Mouse (Mus musculus): ENCODE data around the gene Gm10778. TPM values are rescaled to one million over a fixed set of nuclear protein-coding genes. Genes with fewer than 3 reads are reported as not detected.
A peak's percentile ranks its signal among the peaks of the same experiment; 100 is the strongest.
"Not testable (repeated sequence)": the region's sequence is repeated elsewhere in the genome, so short reads cannot be mapped to it uniquely, and the experiment has no call there.

The Gm10778 gene
- polyA plus RNA-seq, 1 experiment = 0.19 TPM

DNA sequence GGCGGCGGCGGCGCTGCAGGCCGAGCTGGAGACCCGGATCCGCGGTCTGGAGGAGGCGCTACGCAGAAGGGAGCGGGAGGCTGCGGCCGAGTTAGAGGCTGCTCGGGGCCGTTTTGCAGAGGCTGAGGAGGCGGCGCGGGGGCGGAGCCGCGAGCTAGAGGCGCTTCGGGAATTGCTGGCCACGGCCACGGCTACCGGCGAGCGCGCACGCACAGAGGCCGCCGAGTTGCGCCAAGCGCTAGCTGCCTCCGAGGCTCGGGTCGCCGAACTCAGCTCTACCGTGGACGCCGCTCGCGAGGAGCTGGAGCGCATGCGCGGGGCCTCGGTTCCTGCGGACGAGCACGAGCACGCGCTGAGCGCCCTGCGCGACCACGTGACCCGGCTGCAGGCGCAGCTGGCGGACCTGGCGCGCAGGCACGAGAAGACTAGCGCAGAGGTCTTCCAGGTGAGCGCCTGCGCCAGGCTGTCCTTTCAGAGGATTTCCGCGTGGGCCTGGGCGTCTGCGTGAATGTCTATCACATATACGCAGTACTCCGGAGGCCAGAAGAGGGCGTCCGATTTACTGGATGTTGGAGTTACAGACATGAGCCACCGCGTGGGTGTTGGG is 5.3 kb upstream of the Gm10778 start:
- H3K4me1 ChIP-seq = peaks cover 54% of the 10 kb centered on the region
- peaks cover 46% of the 10 kb centered on the region for H3K36me3 ChIP-seq (replicated peaks; ENCODE audit: low read length)
- TF ChIP-seq FLI1 (IDR thresholded peaks at IDR 0.05; ENCODE audit: low read length) (no peak), GATA1 (IDR thresholded peaks at IDR 0.05; ENCODE audit: borderline replicate concordance, low read length) (no peak)
- no peaks in the 10 kb centered on the region for H3K9me3 ChIP-seq
- H3K27me3 ChIP-seq (replicated peaks) = no peaks in the 10 kb centered on the region
- peak overlapping the region; percentile 100 for H3K4me3 ChIP-seq (replicated peaks)

GRCm38 (mm10) chr10:81644162-81644561 is 4.7 kb upstream of the Gm10778 start:
- Histone ChIP-seq H3K27me3 (replicated peaks) (no peaks in the 10 kb centered on the region), H3K9me3 (no peaks in the 10 kb centered on the region), H3K36me3 (replicated peaks; ENCODE audit: low read length) (peaks cover 42% of the 10 kb centered on the region), H3K4me1 (peaks cover 55% of the 10 kb centered on the region), H3K4me3 (replicated peaks) (peak overlapping the region; percentile 100)
- TF ChIP-seq GATA1 (IDR thresholded peaks at IDR 0.05; ENCODE audit: borderline replicate concordance, low read length) (no peak), FLI1 (IDR thresholded peaks at IDR 0.05; ENCODE audit: low read length) (no peak)

- Histone ChIP-seq H3K9me3 (no peaks in the 10 kb centered on the region), H3K27me3 (replicated peaks) (no peaks in the 10 kb centered on the region), H3K36me3 (replicated peaks; ENCODE audit: low read length) (peaks cover 37% of the 10 kb centered on the region), H3K4me3 (replicated peaks) (peak overlapping the region; percentile 100), H3K4me1 (peaks cover 55% of the 10 kb centered on the region)
- TF ChIP-seq GATA1 (IDR thresholded peaks at IDR 0.05; ENCODE audit: borderline replicate concordance, low read length) = no peak
- no peak for TF ChIP-seq FLI1 (IDR thresholded peaks at IDR 0.05; ENCODE audit: low read length)
These were observed 4.1 kb upstream of the Gm10778 start for GRCm38 (mm10) chr10:81644716-81645115.

- no peaks in the 10 kb centered on the region for H3K9me3 ChIP-seq
- H3K4me1 ChIP-seq = peaks cover 59% of the 10 kb centered on the region
- TF ChIP-seq GATA1 (IDR thresholded peaks at IDR 0.05; ENCODE audit: borderline replicate concordance, low read length) (no peak), FLI1 (IDR thresholded peaks at IDR 0.05; ENCODE audit: low read length) (no peak)
- H3K4me3 ChIP-seq (replicated peaks) = no peak overlapping the region
- no peaks in the 10 kb centered on the region for H3K27me3 ChIP-seq (replicated peaks)
- peaks cover 34% of the 10 kb centered on the region for H3K36me3 ChIP-seq (replicated peaks; ENCODE audit: low read length)
These were observed 3.5 kb upstream of the Gm10778 start for GRCm38 (mm10) chr10:81645391-81645790.

- Histone ChIP-seq H3K9me3 (no peaks in the 10 kb centered on the region), H3K4me1 (peaks cover 62% of the 10 kb centered on the region), H3K4me3 (replicated peaks) (no peak overlapping the region), H3K36me3 (replicated peaks; ENCODE audit: low read length) (peaks cover 34% of the 10 kb centered on the region), H3K27me3 (replicated peaks) (no peaks in the 10 kb centered on the region)
- TF ChIP-seq FLI1 (IDR thresholded peaks at IDR 0.05; ENCODE audit: low read length) = no peak
- TF ChIP-seq GATA1 (IDR thresholded peaks at IDR 0.05; ENCODE audit: borderline replicate concordance, low read length) = no peak
These were observed 2.8 kb upstream of the Gm10778 start for GRCm38 (mm10) chr10:81646015-81646555.

- Histone ChIP-seq H3K9me3 (peaks cover 56% of the 10 kb centered on the region), H3K4me3 (replicated peaks) (no peak overlapping the region), H3K36me3 (replicated peaks; ENCODE audit: low read length) (peaks cover 75% of the 10 kb centered on the region), H3K4me1 (peaks cover 20% of the 10 kb centered on the region), H3K27me3 (replicated peaks) (no peaks in the 10 kb centered on the region)
- TF ChIP-seq FLI1 (IDR thresholded peaks at IDR 0.05; ENCODE audit: low read length) (no peak), GATA1 (IDR thresholded peaks at IDR 0.05; ENCODE audit: borderline replicate concordance, low read length) (no peak)
These were observed 6.3 kb downstream of the Gm10778 start for GRCm38 (mm10) chr10:81655178-81655577.

GRCm38 (mm10) chr10:81656174-81656573 is 7.3 kb downstream of the Gm10778 start:
- peaks cover 10% of the 10 kb centered on the region for H3K4me1 ChIP-seq
- H3K27me3 ChIP-seq (replicated peaks) = no peaks in the 10 kb centered on the region
- H3K36me3 ChIP-seq (replicated peaks; ENCODE audit: low read length) = peaks cover 71% of the 10 kb centered on the region
- H3K9me3 ChIP-seq = peaks cover 60% of the 10 kb centered on the region
- TF ChIP-seq GATA1 (IDR thresholded peaks at IDR 0.05; ENCODE audit: borderline replicate concordance, low read length) = no peak
- TF ChIP-seq FLI1 (IDR thresholded peaks at IDR 0.05; ENCODE audit: low read length) = no peak
- no peak overlapping the region for H3K4me3 ChIP-seq (replicated peaks)

- not testable (repeated sequence) for H3K4me1 ChIP-seq; H3K4me3 ChIP-seq (replicated peaks); H3K36me3 ChIP-seq (replicated peaks; ENCODE audit: low read length); H3K9me3 ChIP-seq; H3K27me3 ChIP-seq (replicated peaks)
These were observed 38.3 kb downstream of the Gm10778 start for GRCm38 (mm10) chr10:81687114-81687513.

DNA sequence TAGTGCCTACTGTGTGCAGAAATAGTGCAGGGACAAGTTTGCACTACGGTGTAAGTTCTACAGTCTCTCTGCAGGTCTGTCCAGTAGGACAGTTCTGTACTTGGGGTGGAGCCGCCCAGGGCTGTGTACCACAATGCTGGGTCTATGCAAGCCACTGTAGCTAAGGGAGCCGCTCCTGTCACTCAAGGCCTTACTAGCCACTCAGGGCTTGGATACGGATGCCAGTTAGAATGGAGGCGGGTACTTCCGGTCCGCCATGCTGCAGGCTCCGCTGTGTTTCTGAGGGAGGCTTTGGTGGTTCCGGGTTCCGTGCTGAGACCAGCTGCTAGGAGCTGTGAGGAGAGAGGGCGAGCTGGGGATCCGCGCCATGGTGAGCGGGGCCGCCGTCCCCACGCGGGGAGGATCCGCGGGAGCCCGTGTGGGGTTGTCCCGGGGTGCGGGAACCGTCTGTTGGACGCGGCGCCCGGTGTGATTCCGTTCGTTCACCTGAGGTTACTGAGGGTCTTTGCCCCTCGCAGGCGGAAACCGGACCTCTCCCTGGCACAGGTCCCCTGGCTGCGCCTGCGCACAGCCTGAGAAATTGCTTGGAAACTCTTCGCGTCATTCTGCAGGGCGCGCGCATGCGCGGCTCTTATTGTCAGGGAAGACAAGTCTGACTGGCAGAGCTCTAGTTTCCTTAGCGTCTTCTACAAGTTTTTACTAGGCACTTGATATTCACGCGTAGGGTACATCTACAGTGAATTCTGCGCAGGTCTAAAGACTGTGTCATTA is 55.9 kb downstream of the Gm10778 start, which contains the start of gene Zfp433:
TSS of gene Zfp433 (plus strand) at position 295 of the 771 bp plus-strand sequence.
- H3K27me3 ChIP-seq (replicated peaks); H3K36me3 ChIP-seq (replicated peaks; ENCODE audit: low read length); H3K9me3 ChIP-seq; H3K4me1 ChIP-seq; H3K4me3 ChIP-seq (replicated peaks): not testable (repeated sequence)

Other genes with a start within 250 kb of the Gm10778 start
- 184 and 257 TPM in 2 replicates for gene Nfic, start 193.4 kb upstream of the Gm10778 start, polyA plus RNA-seq (2012; ENCODE audit: insufficient read depth, low replicate concordance)
- 1.3 and 3.3 TPM in 2 replicates for gene Celf5, start 166.3 kb upstream of the Gm10778 start, polyA plus RNA-seq (2012; ENCODE audit: insufficient read depth, low replicate concordance)
- gene Ncln, start 152.7 kb upstream of the Gm10778 start, polyA plus RNA-seq (2012; ENCODE audit: insufficient read depth, low replicate concordance) = 145 and 508 TPM in 2 replicates
- 7.4 and 9.1 TPM in 2 replicates for gene S1pr4, start 148.9 kb upstream of the Gm10778 start, polyA plus RNA-seq (2012; ENCODE audit: insufficient read depth, low replicate concordance)
- 31.7 and 48.4 TPM in 2 replicates for gene Gna15, start 124.8 kb upstream of the Gm10778 start, polyA plus RNA-seq (2012; ENCODE audit: insufficient read depth, low replicate concordance)
- gene Gna11, start 103.9 kb upstream of the Gm10778 start, polyA plus RNA-seq (2012; ENCODE audit: insufficient read depth, low replicate concordance) = 7.3 and 10.2 TPM in 2 replicates
- gene Aes, start 89.6 kb upstream of the Gm10778 start, polyA plus RNA-seq (2012; ENCODE audit: insufficient read depth, low replicate concordance) = 2,412 and 5,687 TPM in 2 replicates
- gene Tle2, start 74.5 kb upstream of the Gm10778 start, polyA plus RNA-seq (2012; ENCODE audit: insufficient read depth, low replicate concordance) = 18.9 and 34.3 TPM in 2 replicates
- gene Tle6, start 48.0 kb upstream of the Gm10778 start, polyA plus RNA-seq (2012; ENCODE audit: insufficient read depth, low replicate concordance) = 69.5 and 166 TPM in 2 replicates
- gene BC025920, start 42.8 kb upstream of the Gm10778 start, polyA plus RNA-seq (2012; ENCODE audit: insufficient read depth, low replicate concordance) = not detected in 2 replicates
- gene Sirt6, start 21.3 kb upstream of the Gm10778 start, polyA plus RNA-seq (2012; ENCODE audit: insufficient read depth, low replicate concordance) = 121 and 174 TPM in 2 replicates
- 13.7 and 17.3 TPM in 2 replicates for gene Ankrd24, start 20.5 kb upstream of the Gm10778 start, polyA plus RNA-seq (2012; ENCODE audit: insufficient read depth, low replicate concordance)
- gene Zfp433, start 55.8 kb downstream of the Gm10778 start, polyA plus RNA-seq (2012; ENCODE audit: insufficient read depth, low replicate concordance) = not detected in 2 replicates
- gene Gm3055, start 122.1 kb downstream of the Gm10778 start, polyA plus RNA-seq (2012; ENCODE audit: insufficient read depth, low replicate concordance) = not detected in 2 replicates
- not detected in 2 replicates for gene Gm4767, start 163.1 kb downstream of the Gm10778 start, polyA plus RNA-seq (2012; ENCODE audit: insufficient read depth, low replicate concordance)
- not detected in 2 replicates for gene Gm32687, start 214.9 kb downstream of the Gm10778 start, polyA plus RNA-seq (2012; ENCODE audit: insufficient read depth, low replicate concordance)

All from megakaryocyte, embryonic 14.5 days (primary cell).